Comparison of ENCODE assay signal across 8 mouse cellular contexts in genomic region chr8:80738388-80739154, GRCm38 (mm10). TPM values are rescaled to one million over a fixed set of nuclear protein-coding genes. Genes with fewer than 3 reads are reported as not detected.
DNase-seq lines count a peak whose midpoint lies in the region; ATAC-seq and TF ChIP-seq lines count a peak whose summit lies in the region.

No protein-coding gene starts in this region.

- H3K27me3 ChIP-seq in intestine, embryonic 16.5 days (replicated peaks; ENCODE audit: control insufficient read depth, insufficient read depth, low read length): no peaks in the 10 kb centered on the region
- H3K27me3 ChIP-seq in limb, embryonic 14.5 days (ENCODE audit: control insufficient read depth, insufficient read depth, low read length): no peaks in the 10 kb centered on the region
- H3K27me3 ChIP-seq in midbrain, embryonic 15.5 days (replicated peaks): no peaks in the 10 kb centered on the region

- H3K27ac ChIP-seq in intestine, embryonic 16.5 days (ENCODE audit: low read length): peak overlapping the region; percentile 98
- H3K27ac ChIP-seq in limb, embryonic 14.5 days (replicated peaks; ENCODE audit: low read depth, low read length): peak overlapping the region; percentile 96
- peak overlapping the region; percentile 93 for H3K27ac ChIP-seq in midbrain, embryonic 15.5 days

- DNase-seq in urinary bladder, adult 18-20 months (ENCODE audit: low spot score in 2 of 2): peak; percentile 3 to 35
- DNase-seq in urinary bladder, postnatal 10 days (ENCODE audit: low spot score): no peak
- peak; percentile 68 for DNase-seq in embryo, embryonic 9.5 days (ENCODE audit: extremely low spot score)
- peak; percentile 37 to 60 for DNase-seq in gastrocnemius, postnatal 4 days (ENCODE audit: low spot score in 2 of 2)
- DNase-seq in limb, embryonic 14.5 days (ENCODE audit: low spot score): peak; percentile 15
- peak; percentile 61 to 70 for DNase-seq in spleen, postnatal 10 days (ENCODE audit: low spot score in 2 of 2)

- no peak for TF ChIP-seq POLR2A in limb, embryonic 14.5 days (IDR thresholded peaks at IDR 0.05; ENCODE audit: borderline replicate concordance, extremely low read depth, insufficient read depth, insufficient read length)

- peaks cover 3% of the 10 kb centered on the region for H3K36me3 ChIP-seq in intestine, embryonic 16.5 days (ENCODE audit: control insufficient read depth, insufficient read depth, low read length)
- peaks cover 21% of the 10 kb centered on the region for H3K36me3 ChIP-seq in limb, embryonic 14.5 days (ENCODE audit: control insufficient read depth, insufficient read depth, low read length)
- 0 out of 2 replicates have a peak, but pooled peaks cover 6% of the 10 kb centered on the region for H3K36me3 ChIP-seq in midbrain, embryonic 15.5 days (replicated peaks)

- peaks cover 7% of the 10 kb centered on the region for H3K4me1 ChIP-seq in intestine, embryonic 16.5 days (ENCODE audit: control insufficient read depth, insufficient read depth, low read length)
- H3K4me1 ChIP-seq in limb, embryonic 14.5 days (ENCODE audit: control insufficient read depth, insufficient read depth, low read length): peaks cover 5% of the 10 kb centered on the region
- peaks cover 11% of the 10 kb centered on the region for H3K4me1 ChIP-seq in midbrain, embryonic 15.5 days

- peak overlapping the region; percentile 94 for H3K9ac ChIP-seq in intestine, embryonic 16.5 days (ENCODE audit: low read depth, low read length)
- peak overlapping the region; percentile 86 for H3K9ac ChIP-seq in limb, embryonic 14.5 days (ENCODE audit: low read depth, low read length, severe bottlenecking)
- H3K9ac ChIP-seq in midbrain, embryonic 15.5 days: peak overlapping the region; percentile 71

- peak; percentile 67 for ATAC-seq in intestine, embryonic 16.5 days
- peak; percentile 67 for ATAC-seq in limb, embryonic 14.5 days (ENCODE audit: low FRiP score, low read depth)
- peak; percentile 77 for ATAC-seq in midbrain, embryonic 15.5 days (replicated peaks)

- peak overlapping the region; percentile 79 for H3K4me3 ChIP-seq in intestine, embryonic 16.5 days (ENCODE audit: low read length)
- peak overlapping the region; percentile 89 for H3K4me3 ChIP-seq in limb, embryonic 14.5 days (replicated peaks; ENCODE audit: low read length)
- H3K4me3 ChIP-seq in midbrain, embryonic 15.5 days: peak overlapping the region; percentile 63

- no peaks in the 10 kb centered on the region for H3K9me3 ChIP-seq in intestine, embryonic 16.5 days (ENCODE audit: control insufficient read depth, low read length)
- no peaks in the 10 kb centered on the region for H3K9me3 ChIP-seq in limb, embryonic 14.5 days (ENCODE audit: control insufficient read depth, low read length)
- no peaks in the 10 kb centered on the region for H3K9me3 ChIP-seq in midbrain, embryonic 15.5 days

- peak overlapping the region; percentile 68 for H3K4me2 ChIP-seq in intestine, embryonic 16.5 days (ENCODE audit: low read depth, low read length)
- H3K4me2 ChIP-seq in limb, embryonic 14.5 days (replicated peaks; ENCODE audit: low read depth, low read length, severe bottlenecking): peak overlapping the region; percentile 85
- peak overlapping the region; percentile 74 for H3K4me2 ChIP-seq in midbrain, embryonic 15.5 days

- under 1% methylated on average over 68 of the region's 84 CpGs for WGBS in intestine, embryonic 16.5 days
- WGBS in limb, embryonic 14.5 days: under 1% methylated on average over 56 of the region's 84 CpGs
- 0% methylated on average over 81 of the region's 84 CpGs for WGBS in midbrain, embryonic 15.5 days

RNA-seq across cellular contexts. Expression of gene Smarca5, which starts 0.7 kb away (rescaled TPM):
- total RNA-seq in gastrocnemius, postnatal 4 days (2021): 10 to 100 TPM; 43.1 to 49.3 TPM
- 21.0 and 41.8 TPM in 2 replicates for polyA plus RNA-seq in intestine, embryonic 16.5 days (2015; fragmentation: Nextera tagmentation; extraction: Ambion mirVana)
- polyA plus RNA-seq in limb, embryonic 14.5 days (2012; rRNA removed): 19.5 and 24.6 TPM in 2 replicates
- 78.1 and 83.1 TPM in 2 replicates for polyA plus RNA-seq in limb, embryonic 14.5 days (2014; fragmentation: Nextera tagmentation; extraction: Ambion mirVana)
- polyA plus RNA-seq in midbrain, embryonic 15.5 days (2015; fragmentation: Nextera tagmentation; extraction: Ambion mirVana): 49.0 and 49.5 TPM in 2 replicates
